Mouse (Mus musculus) forebrain, embryonic 16.5 days (tissue): ENCODE data around the gene Yap1. TPM values are rescaled to one million over a fixed set of nuclear protein-coding genes. Genes with fewer than 3 reads are reported as not detected.
A peak's percentile ranks its signal among the peaks of the same experiment; 100 is the strongest.

Source experiments
- ATAC-seq: fragments of 200-750 bp; cut with Nextera tagmentation; 2 replicates; pipeline ENCODE4 v1.8.0; 2017; ENCODE audit warnings: mild to moderate bottlenecking, moderate library complexity
- H3K27ac ChIP-seq: fragments of 300-500 bp; sonication (generic); 2 replicates; pipeline ENCODE4 v1.5.1; 2014; ENCODE audit warnings: low read length, control low read depth
- H3K27me3 ChIP-seq: fragments of 300-500 bp; sonication (generic); replicated peaks from 2 replicates; pipeline ENCODE4 v1.6.1; 2014; ENCODE audit warnings: low read length; ENCODE audit not compliant: control insufficient read depth, insufficient read depth
- H3K36me3 ChIP-seq: fragments of 300-500 bp; sonication (generic); 2 replicates; pipeline ENCODE4 v1.6.1; 2014; ENCODE audit not compliant: control insufficient read depth, insufficient read depth
- H3K4me1 ChIP-seq: fragments of 300-500 bp; sonication (generic); replicated peaks from 2 replicates; pipeline ENCODE4 v1.6.1; 2014; ENCODE audit warnings: low read length; ENCODE audit not compliant: control insufficient read depth, insufficient read depth
- H3K4me2 ChIP-seq: fragments of 300-500 bp; sonication (generic); 2 replicates; pipeline ENCODE4 v1.6.1; 2014; ENCODE audit warnings: mild to moderate bottlenecking, low read length, control low read depth
- H3K4me3 ChIP-seq: fragments of 300-500 bp; sonication (generic); replicated peaks from 2 replicates; pipeline ENCODE4 v1.5.1; 2014; ENCODE audit warnings: mild to moderate bottlenecking, low read length, control low read depth
- H3K9ac ChIP-seq: fragments of 300-500 bp; sonication (generic); replicated peaks from 2 replicates; pipeline ENCODE4 v1.6.1; 2014; ENCODE audit warnings: low read depth, low read length, control low read depth
- H3K9me3 ChIP-seq: fragments of 300-500 bp; sonication (generic); 2 replicates; pipeline ENCODE4 v1.6.1; 2016; ENCODE audit warnings: low read length; ENCODE audit not compliant: control insufficient read depth
- WGBS: fragments of 180-500 bp; shearing (Covaris S2); extraction: QIAGEN DNeasy Blood & Tissue Kit; methylation state at CpG from one replicate; pipeline ENCODE4 v1.1.7; 2014; 5-methylcytosine and 5-hydroxymethylcytosine counted together
- polyA plus RNA-seq: library from polyadenylated mRNA; unstranded; fragments of >200 nt; fragmentation: Nextera tagmentation; extraction: Ambion mirVana; gene quantifications from 2 replicates; pipeline ENCODE4 v1.2.1, GENCODE M21; 2015

The Yap1 gene
- polyA plus RNA-seq, 1 experiment from 2014 or later, result 7.7 TPM

GRCm38 (mm10) chr9:7961366-7962160 is 42.8 kb downstream of the Yap1 start:
- Histone ChIP-seq H3K9me3 (no peaks in the 10 kb centered on the region), H3K4me1 (peaks cover 40% of the 10 kb centered on the region), H3K4me2 (peak overlapping the region; percentile 32), H3K9ac (no peak overlapping the region), H3K4me3 (no peak overlapping the region), H3K36me3 (no peaks in the 10 kb centered on the region), H3K27ac (peak overlapping the region; percentile 53; the same call in 1 of the 2 replicates), H3K27me3 (no peaks in the 10 kb centered on the region)
- WGBS, result 27% methylated on average over 21 of the region's 21 CpGs
- peak; percentile 39; the same call in 1 of the 2 replicates for ATAC-seq

- peak; percentile 83 for ATAC-seq
- no peaks in the 10 kb centered on the region for H3K36me3 ChIP-seq
- H3K27me3 ChIP-seq, result no peaks in the 10 kb centered on the region
- H3K4me3 ChIP-seq, result no peak overlapping the region
- H3K9me3 ChIP-seq, result no peaks in the 10 kb centered on the region
- no peak overlapping the region for H3K4me2 ChIP-seq
- peaks cover 40% of the 10 kb centered on the region for H3K4me1 ChIP-seq
- WGBS, result 45% methylated on average over 9 of the region's 9 CpGs
- no peak overlapping the region for H3K9ac ChIP-seq
- H3K27ac ChIP-seq, result peak overlapping the region; percentile 45
These were observed 44.0 kb downstream of the Yap1 start for GRCm38 (mm10) chr9:7960382-7960781.

- no peak overlapping the region for H3K27ac ChIP-seq
- no peak overlapping the region for H3K4me3 ChIP-seq
- H3K36me3 ChIP-seq, result no peaks in the 10 kb centered on the region
- H3K4me1 ChIP-seq, result peaks cover 40% of the 10 kb centered on the region
- 76% methylated on average over 2 of the region's 2 CpGs for WGBS
- H3K4me2 ChIP-seq, result no peak overlapping the region
- no peaks in the 10 kb centered on the region for H3K9me3 ChIP-seq
- H3K27me3 ChIP-seq, result no peaks in the 10 kb centered on the region
- ATAC-seq, result no peak
- H3K9ac ChIP-seq, result no peak overlapping the region
These were observed 45.1 kb downstream of the Yap1 start for GRCm38 (mm10) chr9:7959301-7959700.

- Histone ChIP-seq H3K9ac (no peak overlapping the region), H3K4me2 (no peak overlapping the region), H3K27me3 (no peaks in the 10 kb centered on the region), H3K4me3 (no peak overlapping the region), H3K9me3 (no peaks in the 10 kb centered on the region), H3K4me1 (peaks cover 40% of the 10 kb centered on the region), H3K27ac (peak overlapping the region; percentile 36; the same call in 1 of the 2 replicates), H3K36me3 (no peaks in the 10 kb centered on the region)
- 0 out of 2 replicates have a peak, but pooled peaks have one; percentile 6 for ATAC-seq
- WGBS, result 56% methylated on average over 6 of the region's 7 CpGs
These were observed 46.3 kb downstream of the Yap1 start for GRCm38 (mm10) chr9:7958025-7958593.

- Histone ChIP-seq H3K4me2 (no peak overlapping the region), H3K4me1 (peaks cover 38% of the 10 kb centered on the region), H3K27ac (peak overlapping the region; percentile 36; the same call in 1 of the 2 replicates), H3K36me3 (no peaks in the 10 kb centered on the region), H3K4me3 (no peak overlapping the region), H3K27me3 (no peaks in the 10 kb centered on the region), H3K9ac (no peak overlapping the region), H3K9me3 (no peaks in the 10 kb centered on the region)
- peak; percentile 54 for ATAC-seq
- WGBS, result 50% methylated on average over 2 of the region's 2 CpGs
These were observed 47.0 kb downstream of the Yap1 start for GRCm38 (mm10) chr9:7957407-7957806.

GRCm38 (mm10) chr9:7956400-7956799 is 48.0 kb downstream of the Yap1 start:
- no peak overlapping the region for H3K4me2 ChIP-seq
- H3K4me1 ChIP-seq, result peaks cover 34% of the 10 kb centered on the region
- 90% methylated on average over 8 of the region's 8 CpGs for WGBS
- no peaks in the 10 kb centered on the region for H3K27me3 ChIP-seq
- H3K36me3 ChIP-seq, result no peaks in the 10 kb centered on the region
- H3K27ac ChIP-seq, result no peak overlapping the region
- ATAC-seq, result no peak
- no peaks in the 10 kb centered on the region for H3K9me3 ChIP-seq
- H3K9ac ChIP-seq, result no peak overlapping the region
- no peak overlapping the region for H3K4me3 ChIP-seq

- no peak for ATAC-seq
- no peak overlapping the region for H3K4me3 ChIP-seq
- WGBS, result 79% methylated on average over 5 of the region's 5 CpGs
- no peaks in the 10 kb centered on the region for H3K9me3 ChIP-seq
- no peaks in the 10 kb centered on the region for H3K27me3 ChIP-seq
- H3K4me2 ChIP-seq, result no peak overlapping the region
- no peak overlapping the region for H3K27ac ChIP-seq
- no peaks in the 10 kb centered on the region for H3K36me3 ChIP-seq
- no peak overlapping the region for H3K9ac ChIP-seq
- peaks cover 9% of the 10 kb centered on the region for H3K4me1 ChIP-seq
These were observed 51.5 kb downstream of the Yap1 start for GRCm38 (mm10) chr9:7952886-7953285.

GRCm38 (mm10) chr9:7950211-7950644 is 54.2 kb downstream of the Yap1 start:
- no peaks in the 10 kb centered on the region for H3K27me3 ChIP-seq
- H3K27ac ChIP-seq, result no peak overlapping the region
- no peak for ATAC-seq
- H3K4me1 ChIP-seq, result no peaks in the 10 kb centered on the region
- H3K9ac ChIP-seq, result no peak overlapping the region
- no peak overlapping the region for H3K4me2 ChIP-seq
- 83% methylated on average over 7 of the region's 7 CpGs for WGBS
- no peaks in the 10 kb centered on the region for H3K36me3 ChIP-seq
- H3K9me3 ChIP-seq, result no peaks in the 10 kb centered on the region
- H3K4me3 ChIP-seq, result no peak overlapping the region

- no peaks in the 10 kb centered on the region for H3K9me3 ChIP-seq
- no peak overlapping the region for H3K9ac ChIP-seq
- no peaks in the 10 kb centered on the region for H3K27me3 ChIP-seq
- H3K4me3 ChIP-seq, result no peak overlapping the region
- WGBS, result 94% methylated on average over 4 of the region's 4 CpGs
- H3K4me2 ChIP-seq, result no peak overlapping the region
- no peak overlapping the region for H3K27ac ChIP-seq
- no peaks in the 10 kb centered on the region for H3K36me3 ChIP-seq
- H3K4me1 ChIP-seq, result no peaks in the 10 kb centered on the region
- no peak for ATAC-seq
These were observed 56.5 kb downstream of the Yap1 start for GRCm38 (mm10) chr9:7947946-7948345.
